Mouse (Mus musculus) intestine, embryonic 14.5 days (tissue): ENCODE results near the gene Klrc1. TPM values are rescaled to one million over a fixed set of nuclear protein-coding genes. Genes with fewer than 3 reads are reported as not detected.
"Not testable (repeated sequence)": the region's sequence is repeated elsewhere in the genome, so short reads cannot be mapped to it uniquely, and the experiment has no call there.

Experiments
- ATAC-seq: fragments of 200-750 bp; cut with Nextera tagmentation; replicated peaks from 2 replicates; pipeline ENCODE4 v1.8.0; 2017; ENCODE audit warnings: low read depth, moderate number of reproducible peaks, moderate TSS enrichment, moderate library complexity; ENCODE audit not compliant: low FRiP score, low TSS enrichment
- DNase-seq: peaks from one replicate; pipeline ENCODE4 v3.0.0-alpha.2; 2018; ENCODE audit warnings: low spot score
- H3K27ac ChIP-seq: fragments of 300-500 bp; sonication (generic); 2 replicates; pipeline ENCODE4 v1.5.1; 2014; ENCODE audit warnings: low read depth, mild to moderate bottlenecking, control low read depth
- H3K27me3 ChIP-seq: fragments of 300-500 bp; sonication (generic); replicated peaks from 2 replicates; pipeline ENCODE4 v1.6.1; 2014; ENCODE audit warnings: low read length, control low read depth; ENCODE audit not compliant: control insufficient read depth, insufficient read depth
- H3K36me3 ChIP-seq: fragments of 300-500 bp; sonication (generic); 2 replicates; pipeline ENCODE4 v1.6.1; 2014; ENCODE audit warnings: low read length, control low read depth; ENCODE audit not compliant: control insufficient read depth, insufficient read depth
- H3K4me1 ChIP-seq: fragments of 300-500 bp; sonication (generic); replicated peaks from 2 replicates; pipeline ENCODE4 v1.6.1; 2014; ENCODE audit warnings: low read length, control low read depth, mixed read lengths; ENCODE audit not compliant: control insufficient read depth, insufficient read depth
- H3K4me2 ChIP-seq: fragments of 300-500 bp; sonication (generic); 2 replicates; pipeline ENCODE4 v1.6.1; 2014; ENCODE audit warnings: low read length
- H3K4me3 ChIP-seq: fragments of 300-500 bp; sonication (generic); 2 replicates; pipeline ENCODE4 v1.5.1; 2014; ENCODE audit warnings: low read depth, low read length, control low read depth, mixed read lengths
- H3K9ac ChIP-seq: fragments of 300-500 bp; sonication (generic); 2 replicates; pipeline ENCODE4 v1.6.1; 2014; ENCODE audit warnings: mild to moderate bottlenecking, low read length
- H3K9me3 ChIP-seq: fragments of 300-500 bp; sonication (generic); 2 replicates; pipeline ENCODE4 v1.6.1; 2016; ENCODE audit warnings: low read length, control low read depth; ENCODE audit not compliant: control insufficient read depth
- WGBS: fragments of 180-500 bp; shearing (Covaris S2); extraction: QIAGEN DNeasy Blood & Tissue Kit; methylation state at CpG from one replicate; pipeline ENCODE4 v1.1.7; 2014; 5-methylcytosine and 5-hydroxymethylcytosine counted together
- polyA plus RNA-seq: library from polyadenylated mRNA; unstranded; fragments of >200 nt; fragmentation: Nextera tagmentation; extraction: Ambion mirVana; gene quantifications from 2 replicates; pipeline ENCODE4 v1.2.1, GENCODE M21; 2014

The Klrc1 gene
- not detected in 2 replicates for polyA plus RNA-seq

DNA sequence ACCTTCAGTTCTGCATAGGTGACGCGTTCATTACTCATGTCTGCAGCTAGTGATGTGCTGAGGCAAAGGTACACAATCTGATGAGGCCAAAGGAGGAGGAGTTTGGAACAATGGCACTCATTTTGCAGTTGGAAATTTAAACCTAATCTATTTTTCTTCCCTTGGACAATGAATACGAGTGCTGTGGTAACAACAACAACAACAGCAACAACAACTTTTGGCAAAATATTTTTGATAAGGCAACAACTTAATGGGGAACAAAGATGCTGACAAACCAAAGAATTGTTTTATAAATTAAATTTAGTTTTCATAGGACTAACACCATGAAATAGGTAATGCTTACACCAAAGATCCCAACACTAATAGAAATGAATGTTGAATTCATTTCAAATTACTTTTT is at the start of gene Klrc1:
Gene Klrc1, minus strand, starts transcription at position 101 of the 400 bp plus-strand sequence.
- no peaks in the 10 kb centered on the region for H3K36me3 ChIP-seq
- DNase-seq: no peak
- WGBS: 93% methylated on average over 3 of the region's 3 CpGs
- H3K4me1 ChIP-seq: no peaks in the 10 kb centered on the region
- H3K9ac ChIP-seq: no peak within 1 kb of the TSS
- no peak for ATAC-seq
- H3K4me3 ChIP-seq: no peak within 1 kb of the TSS
- no peaks in the 10 kb centered on the region for H3K27me3 ChIP-seq
- no peak within 1 kb of the TSS for H3K4me2 ChIP-seq
- no peak within 1 kb of the TSS for H3K27ac ChIP-seq
- H3K9me3 ChIP-seq: no peaks in the 10 kb centered on the region

DNA sequence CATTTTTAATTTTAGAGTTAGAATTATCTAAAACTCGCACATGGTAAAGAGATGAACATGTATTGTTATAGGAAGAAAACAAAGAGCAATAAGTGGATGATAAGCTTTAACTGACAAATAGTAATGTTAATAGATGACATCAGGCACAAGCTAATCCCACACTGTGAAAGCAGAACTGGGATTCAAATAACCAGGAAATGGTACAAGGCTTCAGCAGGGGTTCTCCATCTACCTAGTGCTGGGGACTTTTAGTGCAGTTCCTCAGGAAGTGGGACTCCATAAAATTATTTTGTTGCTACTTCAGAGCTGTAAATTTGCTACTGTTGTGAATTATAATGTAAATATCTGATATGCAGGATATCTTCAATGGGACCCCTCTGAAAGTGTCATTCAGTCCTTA is 48.5 kb upstream of the Klrc1 start:
- ATAC-seq (no peak), DNase-seq (no peak)
- no peak overlapping the region for H3K4me3 ChIP-seq
- no peaks in the 10 kb centered on the region for H3K36me3 ChIP-seq
- H3K4me1 ChIP-seq: no peaks in the 10 kb centered on the region
- no peak overlapping the region for H3K27ac ChIP-seq
- WGBS: 93% methylated on average over 1 of the region's 1 CpGs
- no peaks in the 10 kb centered on the region for H3K27me3 ChIP-seq
- no peak overlapping the region for H3K9ac ChIP-seq
- no peak overlapping the region for H3K4me2 ChIP-seq
- H3K9me3 ChIP-seq: no peaks in the 10 kb centered on the region

DNA sequence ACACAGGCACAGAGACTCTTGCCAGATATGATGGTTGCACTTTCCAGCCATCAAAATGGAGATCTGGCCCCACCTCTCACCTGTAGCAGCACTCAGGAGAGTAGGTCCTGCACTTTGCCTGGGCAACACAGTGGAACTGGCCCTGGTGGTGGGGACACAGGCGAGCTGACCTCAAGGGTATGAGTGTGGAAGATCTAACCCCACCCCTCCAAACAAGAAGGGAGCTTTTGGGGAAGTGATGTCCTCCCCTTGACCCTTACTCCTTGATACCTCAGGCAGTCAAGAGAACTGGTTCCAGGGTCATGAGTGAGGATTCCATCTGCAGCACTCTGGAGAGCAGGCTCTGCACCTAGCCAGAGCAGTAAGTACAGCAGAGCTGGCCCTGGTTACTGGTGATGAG is 42.6 kb upstream of the Klrc1 start:
- no peaks in the 10 kb centered on the region for H3K36me3 ChIP-seq
- 75% methylated on average over 1 of the region's 1 CpGs for WGBS
- no peaks in the 10 kb centered on the region for H3K27me3 ChIP-seq
- H3K4me1 ChIP-seq: no peaks in the 10 kb centered on the region
- no peak overlapping the region for H3K4me3 ChIP-seq
- H3K27ac ChIP-seq: no peak overlapping the region
- H3K9ac ChIP-seq: no peak overlapping the region
- H3K4me2 ChIP-seq: no peak overlapping the region
- no peaks in the 10 kb centered on the region for H3K9me3 ChIP-seq
- DNase-seq (no peak), ATAC-seq (no peak; the same call in 1 of the 2 replicates)

DNA sequence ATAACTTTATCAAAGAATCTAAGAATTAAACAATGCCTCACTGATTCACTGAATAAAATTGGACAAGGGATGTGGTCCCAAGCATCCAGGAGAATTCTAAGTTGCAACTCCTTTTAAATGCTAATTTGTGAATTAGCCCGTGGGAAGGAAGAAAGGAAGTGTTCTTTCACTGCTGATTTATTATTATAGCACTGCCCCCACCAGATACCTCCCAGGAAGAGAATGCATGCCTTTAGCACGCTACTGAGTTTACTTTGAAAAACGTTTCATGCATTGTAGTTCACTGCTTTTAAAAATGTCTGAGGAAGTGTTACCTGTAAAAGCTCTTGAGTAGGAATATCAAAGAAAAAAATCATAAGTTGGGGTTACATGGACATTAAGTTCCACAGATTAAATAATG is 41.7 kb upstream of the Klrc1 start:
- H3K27me3 ChIP-seq: no peaks in the 10 kb centered on the region
- H3K4me2 ChIP-seq: no peak overlapping the region
- no peaks in the 10 kb centered on the region for H3K9me3 ChIP-seq
- H3K4me1 ChIP-seq: no peaks in the 10 kb centered on the region
- WGBS: 16% methylated on average over 3 of the region's 3 CpGs
- no peak overlapping the region for H3K9ac ChIP-seq
- H3K36me3 ChIP-seq: no peaks in the 10 kb centered on the region
- DNase-seq (no peak), ATAC-seq (no peak)
- no peak overlapping the region for H3K4me3 ChIP-seq
- H3K27ac ChIP-seq: no peak overlapping the region

DNA sequence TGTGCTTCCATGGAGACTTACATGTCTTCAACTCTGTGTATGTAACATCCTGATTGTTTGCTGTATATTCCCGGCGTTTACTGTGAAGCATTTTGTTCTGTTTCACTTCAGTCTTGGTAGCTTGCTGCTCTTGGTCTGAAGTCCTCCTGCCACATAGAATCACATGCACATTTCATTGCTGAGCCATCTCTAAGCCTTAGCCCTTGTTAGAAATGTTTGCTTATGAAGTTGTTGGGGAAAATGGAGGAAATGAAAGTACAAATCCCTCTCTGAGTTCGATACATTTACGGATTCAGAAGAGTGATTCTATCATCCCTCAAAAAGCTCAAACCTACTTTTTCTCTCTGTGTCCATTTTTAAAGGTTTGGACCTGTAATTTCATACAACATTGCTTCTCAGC is 38.3 kb upstream of the Klrc1 start, which contains the start of gene Klri1:
Gene Klri1, minus strand, starts transcription at position 101 of the 400 bp plus-strand sequence.
- no peaks in the 10 kb centered on the region for H3K4me1 ChIP-seq

DNA sequence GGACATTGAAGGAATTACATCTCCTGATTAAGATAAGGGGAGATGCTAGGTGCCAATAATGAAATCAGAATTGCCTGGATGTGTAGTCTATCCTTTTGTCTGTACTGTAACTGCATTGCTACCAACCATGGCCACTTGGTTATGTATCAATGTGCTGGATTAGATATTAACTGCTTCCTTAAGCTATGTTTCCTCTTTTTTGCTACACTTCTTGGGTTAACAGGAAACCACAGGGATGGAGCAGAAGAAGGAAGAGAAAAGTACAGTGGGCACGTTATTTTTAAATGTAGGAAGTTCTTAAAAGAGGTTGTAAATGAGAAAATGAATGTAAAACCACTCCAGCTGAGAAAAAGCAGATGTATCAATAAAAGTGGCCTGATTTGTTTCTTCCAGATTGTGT is 34.8 kb upstream of the Klrc1 start:
- Histone ChIP-seq H3K36me3 (no peaks in the 10 kb centered on the region), H3K9ac (no peak overlapping the region), H3K4me2 (no peak overlapping the region), H3K27ac (no peak overlapping the region), H3K4me3 (no peak overlapping the region), H3K4me1 (no peaks in the 10 kb centered on the region), H3K9me3 (no peaks in the 10 kb centered on the region), H3K27me3 (no peaks in the 10 kb centered on the region)
- WGBS: 45% methylated on average over 1 of the region's 1 CpGs
- ATAC-seq (no peak), DNase-seq (no peak)

More for the DNA sequence above, 38.3 kb upstream of the Klrc1 start, which contains the start of gene Klri1:
- no peak within 1 kb of the TSS for H3K9ac ChIP-seq
- no peak for DNase-seq
- H3K4me3 ChIP-seq: no peak within 1 kb of the TSS
- H3K27me3 ChIP-seq: no peaks in the 10 kb centered on the region
- H3K4me2 ChIP-seq: no peak within 1 kb of the TSS
- no peak for ATAC-seq
- no peaks in the 10 kb centered on the region for H3K9me3 ChIP-seq
- H3K27ac ChIP-seq: no peak within 1 kb of the TSS
- 84% methylated on average over 4 of the region's 4 CpGs for whole genome bisulfite sequencing
- no peaks in the 10 kb centered on the region for H3K36me3 ChIP-seq

DNA sequence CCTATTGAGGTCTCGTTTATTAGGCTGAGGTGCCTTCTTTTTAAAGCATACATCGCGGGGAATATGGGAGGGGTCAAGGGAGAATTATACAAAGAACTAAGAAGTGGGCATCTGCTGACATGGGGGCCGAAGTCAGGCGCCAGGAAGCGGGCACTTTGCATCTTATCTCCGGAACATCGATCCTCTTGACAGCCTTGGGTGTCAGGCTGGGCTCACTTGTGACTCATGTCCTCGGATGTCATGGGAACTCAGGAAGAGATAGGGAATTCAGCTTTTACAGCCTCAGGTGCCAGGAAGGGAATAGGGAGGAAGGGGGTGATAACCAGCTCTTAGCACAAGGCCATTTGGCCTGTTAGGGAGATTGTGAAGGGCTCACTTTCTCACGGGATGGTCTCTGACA is 12.7 kb upstream of the Klrc1 start:
- not testable (repeated sequence) for H3K9me3 ChIP-seq, DNase-seq, H3K9ac ChIP-seq, H3K27me3 ChIP-seq, H3K27ac ChIP-seq, H3K36me3 ChIP-seq, H3K4me2 ChIP-seq, H3K4me1 ChIP-seq, ATAC-seq, H3K4me3 ChIP-seq
- WGBS: 69% methylated on average over 10 of the region's 10 CpGs

DNA sequence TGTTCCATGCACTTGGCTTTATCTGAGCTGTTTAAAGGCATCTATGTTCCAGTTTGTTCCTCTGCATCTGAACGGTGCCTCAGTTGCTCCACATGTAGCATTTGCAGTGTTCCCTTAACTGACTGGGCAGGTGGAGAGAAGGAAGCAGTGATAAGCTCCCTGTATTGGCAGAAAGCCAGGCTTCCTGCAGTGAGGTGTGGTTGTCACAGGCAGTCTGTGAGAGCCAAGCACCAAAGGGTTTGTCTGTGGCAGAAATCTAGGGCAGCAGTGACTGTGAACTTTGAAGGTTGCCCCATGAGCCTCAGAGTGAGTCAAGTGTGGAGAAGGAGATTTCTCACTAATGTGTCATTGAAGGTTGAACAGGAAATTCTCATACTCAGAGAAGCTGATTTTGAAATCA is 1.6 kb upstream of the Klrc1 start:
- no peaks in the 10 kb centered on the region for H3K36me3 ChIP-seq
- DNase-seq: no peak

DNA sequence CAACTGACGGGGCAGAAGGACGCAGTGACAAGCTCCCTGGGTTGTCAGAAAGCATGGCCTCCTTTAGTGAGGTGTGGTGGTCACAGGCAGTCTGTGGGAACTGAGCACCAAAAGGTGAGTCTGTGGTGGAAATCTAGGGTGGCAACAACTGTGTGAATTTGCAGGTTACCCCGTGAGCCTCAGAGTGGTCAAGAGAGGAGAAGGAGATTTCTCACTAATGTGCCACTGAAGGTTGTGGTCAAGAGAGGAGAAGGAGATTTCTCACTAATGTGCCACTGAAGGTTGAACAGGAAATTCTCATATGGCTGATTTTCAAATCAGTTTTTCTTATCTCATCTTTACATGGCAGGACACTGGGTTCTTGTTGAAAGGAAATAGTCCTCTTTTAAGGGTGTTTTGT is 17.5 kb downstream of the Klrc1 start:
- H3K4me3 ChIP-seq, H3K9me3 ChIP-seq, H3K36me3 ChIP-seq, H3K4me1 ChIP-seq, H3K27ac ChIP-seq, H3K27me3 ChIP-seq, ATAC-seq, DNase-seq, H3K4me2 ChIP-seq, H3K9ac ChIP-seq: not testable (repeated sequence)
- WGBS: no CpG with 5 or more reads among the region's 3 CpGs

More for the DNA sequence above, 1.6 kb upstream of the Klrc1 start:
- H3K9me3 ChIP-seq: no peaks in the 10 kb centered on the region
- no peak overlapping the region for H3K27ac ChIP-seq
- H3K4me3 ChIP-seq: no peak overlapping the region
- no peak overlapping the region for H3K9ac ChIP-seq
- H3K4me1 ChIP-seq: no peaks in the 10 kb centered on the region
- no peak for ATAC-seq
- WGBS: 80% methylated on average over 1 of the region's 1 CpGs
- no peaks in the 10 kb centered on the region for H3K27me3 ChIP-seq
- no peak overlapping the region for H3K4me2 ChIP-seq
